Mouse (Mus musculus) liver, adult 2 months (tissue): ENCODE measurements at regions not wholly inside any gene's neighbourhood (a gene's known extent, or its start where the extent isn't known, plus 50 kb on each side); places are given as distances from the start of the nearest gene placed in this dataset.

Experiments used
- CTCF ChIP-seq: fragments of 200-500 bp; IDR thresholded peaks from 2 replicates; pipeline ENCODE4 v1.5.1; 2011; ENCODE audit warnings: low read depth, low read length, control low read depth
- POLR2A ChIP-seq: fragments of 200-500 bp; IDR thresholded peaks from 2 replicates; pipeline ENCODE4 v1.6.1; 2011; ENCODE audit warnings: low read length, control low read depth; ENCODE audit not compliant: insufficient read depth; ENCODE audit errors: extremely low read depth

- TF ChIP-seq CTCF = no peak
- TF ChIP-seq POLR2A = no peak
Measured at GRCm38 (mm10) chr8:49017741-49018140, 174.0 kb upstream of the Tenm3 start.
